Mouse (Mus musculus): ENCODE results near the gene Zar1. TPM values are rescaled to one million over a fixed set of nuclear protein-coding genes. Genes with fewer than 3 reads are reported as not detected.
A peak's percentile ranks its signal among the peaks of the same experiment; 100 is the strongest.

Gene Zar1
- total RNA-seq, 2 experiments from 2014 or later, result 0.38 TPM; not detected in 1

GRCm38 (mm10) chr5:72560976-72561628 lies 20.0 kb downstream of the Zar1 start:
- no peak for TF ChIP-seq CTCF (conservative IDR thresholded peaks at IDR 0.05)
- no peak overlapping the region for H3K4me3 ChIP-seq
- DNase-seq (ENCODE audit: low spot score in 2 of 2), result no peak
- no peak overlapping the region for H3K27ac ChIP-seq

- Histone ChIP-seq H3K4me3 (peak within 1 kb of the TSS; percentile 76), H3K27ac (peak within 1 kb of the TSS; percentile 85)
- TF ChIP-seq CTCF (conservative IDR thresholded peaks at IDR 0.05), result no peak
- DNase-seq (ENCODE audit: low spot score in 2 of 2), result peak; percentile 97
Measured at GRCm38 (mm10) chr5:72559544-72560049, 21.5 kb downstream of the Zar1 start, which contains the start of gene Nfxl1. TSS of gene Nfxl1 (minus strand) at chr5:72559684.

GRCm38 (mm10) chr5:72558716-72559526 lies 22.1 kb downstream of the Zar1 start:
- no peak for DNase-seq (ENCODE audit: low spot score in 2 of 2)
- TF ChIP-seq CTCF (conservative IDR thresholded peaks at IDR 0.05), result no peak
- H3K27ac ChIP-seq, result peak overlapping the region; percentile 85

GRCm38 (mm10) chr5:72556245-72556644 lies 24.8 kb downstream of the Zar1 start:
- TF ChIP-seq CTCF (conservative IDR thresholded peaks at IDR 0.05), result no peak
- DNase-seq (ENCODE audit: low spot score in 2 of 2), result no peak

More at GRCm38 (mm10) chr5:72558716-72559526, 22.1 kb downstream of the Zar1 start:
- peak overlapping the region; percentile 76 for H3K4me3 ChIP-seq

GRCm38 (mm10) chr5:72551209-72551608 lies 29.8 kb downstream of the Zar1 start:
- no peak; the same call in 1 of the 2 replicates for TF ChIP-seq CTCF (conservative IDR thresholded peaks at IDR 0.05)
- no peak for DNase-seq (ENCODE audit: low spot score in 2 of 2)

More at GRCm38 (mm10) chr5:72556245-72556644, 24.8 kb downstream of the Zar1 start:
- Histone ChIP-seq H3K27ac (no peak overlapping the region), H3K4me3 (no peak overlapping the region)

GRCm38 (mm10) chr5:72528896-72529295 lies 52.2 kb downstream of the Zar1 start:
- no peak for TF ChIP-seq CTCF (conservative IDR thresholded peaks at IDR 0.05)
- H3K4me3 ChIP-seq, result no peak overlapping the region
- no peak for DNase-seq (ENCODE audit: low spot score in 2 of 2)

More at GRCm38 (mm10) chr5:72551209-72551608, 29.8 kb downstream of the Zar1 start:
- no peak overlapping the region for H3K27ac ChIP-seq
- no peak overlapping the region for H3K4me3 ChIP-seq

More at GRCm38 (mm10) chr5:72528896-72529295, 52.2 kb downstream of the Zar1 start:
- H3K27ac ChIP-seq, result no peak overlapping the region

Other genes starting within 250 kb of the Zar1 start
- under 1 TPM; 0.15 to 0.28 TPM for gene Corin, start 76.8 kb downstream of the Zar1 start, total RNA-seq (2021)
- gene Nfxl1, start 21.6 kb downstream of the Zar1 start, total RNA-seq (2021), result 10 to 100 TPM; 12.8 to 20.6 TPM
- under 1 TPM in 1 of 2 experiments, not detected in 1; 0.42 TPM for gene Gm5868, start 6.3 kb upstream of the Zar1 start, total RNA-seq (2021)
- not detected for gene Cnga1, start 63.0 kb upstream of the Zar1 start, total RNA-seq (2021)
- not detected for gene Nipal1, start 66.5 kb upstream of the Zar1 start, total RNA-seq (2021)
- gene Txk, start 171.5 kb upstream of the Zar1 start, total RNA-seq (2021), result not detected